Comparison of ENCODE assay signal across 18 mouse cellular contexts in genomic region chr6:38974162-38974525, GRCm38 (mm10).
A peak's percentile ranks its signal among the peaks of the same experiment; 100 is the strongest.
DNase-seq lines count a peak whose midpoint lies in the region; ATAC-seq and TF ChIP-seq lines count a peak whose summit lies in the region.
"Had no signal": no experiment of that assay in that cellular context is flagged by ENCODE, and none has a peak within 500 bp of the region (broad histone marks: within the 10 kb centered on the region; RNA-seq: fewer than 3 reads in every experiment).

No protein-coding gene starts in this region.

- H3K36me3 ChIP-seq in stomach, embryonic 15.5 days = no peaks in the 10 kb centered on the region
- H3K36me3 ChIP-seq in stomach, postnatal 0 days (ENCODE audit: control insufficient read depth, insufficient read depth, low read length) = no peaks in the 10 kb centered on the region
- H3K36me3 ChIP-seq in kidney, embryonic 14.5 days (ENCODE audit: control insufficient read depth, insufficient read depth, low read length) = no peaks in the 10 kb centered on the region
- H3K36me3 ChIP-seq in intestine, embryonic 16.5 days (ENCODE audit: control insufficient read depth, insufficient read depth, low read length) = no peaks in the 10 kb centered on the region
- H3K36me3 ChIP-seq: embryonic facial prominence, embryonic 13.5 days; hindbrain, embryonic 12.5 days; midbrain, embryonic 10.5 days; neural tube, embryonic 13.5 days had no signal

- no peak for DNase-seq in stomach, postnatal 0 days (ENCODE audit: low spot score)
- DNase-seq in kidney, postnatal 4 days = peak; percentile 70 to 75
- no peak for DNase-seq in left cerebral cortex, adult 11 months (ENCODE audit: low spot score)
- DNase-seq in lung, postnatal 14 days = no peak
- no peak for DNase-seq in heart, postnatal 14 days
- DNase-seq: cerebellum, adult 8-10 months; forebrain, postnatal 0 days; right cerebral cortex, postnatal 4 days; thymus, postnatal 14 days had no signal

- ATAC-seq in stomach, embryonic 15.5 days (ENCODE audit: insufficient read depth, low FRiP score, low read depth) = no peak
- ATAC-seq in stomach, postnatal 0 days (ENCODE audit: low FRiP score, low TSS enrichment) = no peak
- no peak for ATAC-seq in kidney, embryonic 14.5 days (ENCODE audit: low FRiP score, low TSS enrichment)
- ATAC-seq in intestine, embryonic 16.5 days = no peak
- ATAC-seq: forebrain, postnatal 0 days had no signal

- 73% methylated on average over 1 of the region's 1 CpGs for WGBS in stomach, embryonic 15.5 days
- 79% methylated on average over 1 of the region's 1 CpGs for WGBS in stomach, postnatal 0 days
- 45% methylated on average over 1 of the region's 1 CpGs for WGBS in kidney, embryonic 14.5 days
- 77% methylated on average over 1 of the region's 1 CpGs for WGBS in intestine, embryonic 16.5 days

- H3K27me3 ChIP-seq in stomach, embryonic 15.5 days (replicated peaks) = no peaks in the 10 kb centered on the region
- H3K27me3 ChIP-seq in stomach, postnatal 0 days (ENCODE audit: control insufficient read depth, insufficient read depth, low read length) = no peaks in the 10 kb centered on the region
- no peaks in the 10 kb centered on the region for H3K27me3 ChIP-seq in kidney, embryonic 14.5 days (ENCODE audit: control insufficient read depth, insufficient read depth, low read length)
- H3K27me3 ChIP-seq in intestine, embryonic 16.5 days (replicated peaks; ENCODE audit: control insufficient read depth, insufficient read depth, low read length) = no peaks in the 10 kb centered on the region
- H3K27me3 ChIP-seq: embryonic facial prominence, embryonic 13.5 days; hindbrain, embryonic 12.5 days; neural tube, embryonic 13.5 days had no signal

- TF ChIP-seq EP300 in stomach, postnatal 0 days (optimal IDR thresholded peaks at IDR 0.05) = no peak

- no peaks in the 10 kb centered on the region for H3K4me1 ChIP-seq in stomach, embryonic 15.5 days
- H3K4me1 ChIP-seq in stomach, postnatal 0 days (replicated peaks; ENCODE audit: control insufficient read depth, insufficient read depth) = no peaks in the 10 kb centered on the region
- H3K4me1 ChIP-seq in kidney, embryonic 14.5 days (ENCODE audit: control insufficient read depth, insufficient read depth, low read length) = 0 out of 2 replicates have a peak, but pooled peaks cover 4% of the 10 kb centered on the region
- no peaks in the 10 kb centered on the region for H3K4me1 ChIP-seq in intestine, embryonic 16.5 days (ENCODE audit: control insufficient read depth, insufficient read depth, low read length)
- H3K4me1 ChIP-seq: hindbrain, embryonic 12.5 days; midbrain, embryonic 10.5 days had no signal

- H3K9ac ChIP-seq in stomach, embryonic 15.5 days = no peak overlapping the region
- no peak overlapping the region for H3K9ac ChIP-seq in stomach, postnatal 0 days (ENCODE audit: low read length)
- H3K9ac ChIP-seq in kidney, embryonic 14.5 days (ENCODE audit: low read depth, low read length) = no peak overlapping the region
- H3K9ac ChIP-seq in intestine, embryonic 16.5 days (ENCODE audit: low read depth, low read length) = no peak overlapping the region
- H3K9ac ChIP-seq: embryonic facial prominence, embryonic 13.5 days; forebrain, postnatal 0 days; hindbrain, embryonic 12.5 days; liver, embryonic 14.5 days; neural tube, embryonic 13.5 days had no signal

- H3K4me2 ChIP-seq in stomach, embryonic 15.5 days = no peak overlapping the region
- no peak overlapping the region for H3K4me2 ChIP-seq in stomach, postnatal 0 days (replicated peaks; ENCODE audit: low read depth)
- no peak overlapping the region for H3K4me2 ChIP-seq in kidney, embryonic 14.5 days (replicated peaks; ENCODE audit: low read depth, low read length)
- H3K4me2 ChIP-seq in intestine, embryonic 16.5 days (ENCODE audit: low read depth, low read length) = no peak overlapping the region
- H3K4me2 ChIP-seq: embryonic facial prominence, embryonic 13.5 days; hindbrain, embryonic 12.5 days; neural tube, embryonic 13.5 days had no signal

- no peak overlapping the region for H3K4me3 ChIP-seq in stomach, embryonic 15.5 days (replicated peaks)
- no peak overlapping the region for H3K4me3 ChIP-seq in stomach, postnatal 0 days (ENCODE audit: low read depth, low read length)
- no peak overlapping the region for H3K4me3 ChIP-seq in kidney, embryonic 14.5 days (ENCODE audit: low read length)
- no peak overlapping the region for H3K4me3 ChIP-seq in intestine, embryonic 16.5 days (ENCODE audit: low read length)
- H3K4me3 ChIP-seq: embryonic facial prominence, embryonic 13.5 days; heart, adult 2 months; hindbrain, embryonic 12.5 days; midbrain, embryonic 10.5 days; neural tube, embryonic 13.5 days had no signal

- no peaks in the 10 kb centered on the region for H3K9me3 ChIP-seq in stomach, embryonic 15.5 days
- H3K9me3 ChIP-seq in stomach, postnatal 0 days (ENCODE audit: control insufficient read depth, low read length) = no peaks in the 10 kb centered on the region
- no peaks in the 10 kb centered on the region for H3K9me3 ChIP-seq in kidney, embryonic 14.5 days (ENCODE audit: control insufficient read depth, low read length)
- no peaks in the 10 kb centered on the region for H3K9me3 ChIP-seq in intestine, embryonic 16.5 days (ENCODE audit: control insufficient read depth, low read length)
- H3K9me3 ChIP-seq: embryonic facial prominence, embryonic 13.5 days; hindbrain, embryonic 12.5 days; midbrain, embryonic 10.5 days; neural tube, embryonic 13.5 days had no signal

- H3K27ac ChIP-seq in stomach, embryonic 15.5 days = peak overlapping the region; percentile 6; the same call in 1 of the 2 replicates
- H3K27ac ChIP-seq in stomach, postnatal 0 days (replicated peaks) = no peak overlapping the region
- 0 out of 2 replicates have a peak overlapping the region, but pooled peaks have one; percentile 37 for H3K27ac ChIP-seq in kidney, embryonic 14.5 days (ENCODE audit: low read depth, low read length)
- no peak overlapping the region for H3K27ac ChIP-seq in intestine, embryonic 16.5 days (ENCODE audit: low read length)
- H3K27ac ChIP-seq: embryonic facial prominence, embryonic 13.5 days; heart, adult 2 months; hindbrain, embryonic 12.5 days; liver, embryonic 14.5 days; midbrain, embryonic 10.5 days; neural tube, embryonic 13.5 days had no signal

- TF ChIP-seq CTCF in stomach, postnatal 0 days (IDR thresholded peaks at IDR 0.05; ENCODE audit: low read depth) = no peak

- intact Hi-C loops in heart, postnatal 14 days (cut with DNase I) = no loop called here

Comparison
In these comparisons a context has a peak if more than half of its experiments do, and no peak if none do; other contexts are left out.
1. H3K27ac ChIP-seq: peak in stomach, embryonic 15.5 days (single experiment) and kidney, embryonic 14.5 days (single experiment); none in stomach, postnatal 0 days (single experiment) and intestine, embryonic 16.5 days (single experiment).
2. DNase-seq: peak in kidney, postnatal 4 days (2 of 2); none in stomach, postnatal 0 days (single experiment), left cerebral cortex, adult 11 months (single experiment), lung, postnatal 14 days (single experiment) and heart, postnatal 14 days (0 of 2).